Mouse (Mus musculus) natural killer cell, adult 2 months (primary cell): ENCODE data around the gene Olfm4.

Experiments
- DNase-seq, 2 experiments: peaks; one replicate each; pipeline ENCODE4 v3.0.0; 2022; ENCODE audit warnings: low spot score in 2 of 2

Olfm4 gene

DNA sequence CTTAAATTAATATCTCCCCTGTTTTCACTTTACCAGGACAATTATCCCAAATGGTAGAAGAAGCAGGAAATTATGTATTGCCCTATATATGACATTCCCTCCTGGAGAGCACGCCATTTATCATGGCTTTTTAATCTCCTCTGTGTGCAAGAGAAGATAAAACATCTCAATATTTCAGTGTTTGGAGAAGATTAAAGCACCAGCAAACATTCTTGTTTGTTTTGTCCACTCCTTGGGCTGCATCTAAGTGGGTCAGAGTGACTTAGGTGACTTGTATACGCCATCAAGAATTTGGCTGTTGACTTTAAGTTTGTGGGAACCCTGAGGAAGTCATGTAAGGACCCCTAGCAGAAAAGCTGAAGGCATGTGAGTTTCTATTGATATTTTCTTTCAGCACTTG lies at the start of gene Olfm4:
Olfm4 (plus strand) TSS at position 301 of the 400 bp plus-strand sequence.
- no peak for DNase-seq

DNA sequence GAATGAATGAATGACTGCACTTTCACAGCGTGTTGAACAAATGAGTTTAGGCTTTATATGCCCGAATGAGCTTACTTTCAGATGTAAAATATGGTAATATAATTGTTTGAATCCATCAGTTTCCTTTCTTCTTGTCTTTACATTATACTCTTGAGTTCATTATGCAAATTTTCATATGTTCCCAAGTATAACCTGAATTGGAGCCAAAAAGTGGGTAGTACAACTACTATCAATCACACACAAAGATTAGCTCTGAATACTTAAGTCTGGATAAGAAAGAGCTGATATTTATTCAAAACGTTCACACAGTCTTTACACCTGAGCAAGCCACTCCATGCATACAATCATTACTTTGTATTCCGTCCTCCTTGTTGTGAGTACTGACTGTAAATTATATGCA lies 49.5 kb upstream of the Olfm4 start:
- DNase-seq = no peak

DNA sequence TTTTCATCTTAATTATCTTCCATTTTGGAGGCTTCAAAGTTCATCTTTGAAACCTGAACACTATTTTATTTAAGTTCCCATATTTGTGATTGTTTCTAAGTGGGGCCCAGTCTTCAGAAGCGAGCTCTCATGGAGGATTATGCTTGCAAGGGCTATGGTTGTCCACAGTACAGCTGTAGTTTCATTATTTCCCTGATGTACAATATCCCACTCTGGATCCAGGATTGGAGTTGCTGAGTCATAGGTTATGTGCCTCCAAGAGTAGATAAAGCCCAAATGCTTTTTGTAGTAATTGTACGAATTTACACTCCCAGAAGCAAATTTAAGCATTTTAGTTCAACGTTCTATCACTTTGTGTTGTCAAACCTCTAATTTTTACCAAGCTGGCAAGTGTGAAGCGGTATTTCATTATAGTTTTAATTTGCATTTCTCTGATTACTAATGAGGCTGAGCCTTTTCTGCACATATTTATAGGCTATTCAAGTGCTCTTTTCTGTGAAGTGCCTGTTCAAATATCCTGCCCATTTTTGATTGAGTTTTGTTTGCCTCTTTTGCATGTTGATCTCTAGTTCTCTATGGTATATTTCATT lies 46.9 kb upstream of the Olfm4 start:
- DNase-seq = no peak

DNA sequence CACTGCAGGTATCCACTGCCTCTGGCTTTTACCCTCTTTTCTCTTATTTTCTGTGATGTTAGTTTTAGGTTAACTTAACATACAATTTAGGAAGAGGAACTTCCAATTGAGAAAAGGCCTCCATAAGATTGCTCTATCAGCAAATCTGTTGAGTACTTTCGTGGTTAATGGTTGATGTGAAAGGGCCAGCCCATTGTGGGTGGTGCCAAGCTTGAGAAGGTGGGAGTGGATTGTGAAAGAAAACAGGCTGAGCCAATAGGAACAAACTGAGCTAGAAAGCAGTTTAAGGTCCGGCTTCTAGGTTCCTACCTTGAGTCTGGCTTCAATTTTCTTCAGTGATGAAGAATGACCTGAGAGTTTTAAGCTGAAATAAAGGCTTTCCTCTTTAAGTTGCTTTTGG lies 38.0 kb upstream of the Olfm4 start:
- DNase-seq = no peak

DNA sequence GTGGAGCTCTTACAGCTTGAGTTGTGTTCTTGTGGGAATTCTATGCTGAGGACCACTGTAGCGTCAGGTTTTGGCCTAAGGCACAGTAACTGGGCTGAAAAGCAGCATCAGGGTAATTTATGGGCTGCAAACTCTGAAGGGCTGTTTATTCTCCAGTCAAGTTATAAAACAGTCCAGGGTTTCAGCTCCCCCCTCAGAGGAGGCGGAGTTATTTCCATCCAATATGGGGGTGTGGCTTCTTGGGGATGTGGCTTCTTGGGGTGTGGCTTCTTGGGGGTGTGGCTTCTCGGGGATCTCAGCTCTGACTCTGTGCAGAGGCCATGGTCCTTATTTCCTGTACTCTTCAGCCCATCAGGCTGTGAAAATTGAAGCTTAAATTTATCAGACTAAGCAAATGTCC lies 28.2 kb upstream of the Olfm4 start:
- no peak for DNase-seq

DNA sequence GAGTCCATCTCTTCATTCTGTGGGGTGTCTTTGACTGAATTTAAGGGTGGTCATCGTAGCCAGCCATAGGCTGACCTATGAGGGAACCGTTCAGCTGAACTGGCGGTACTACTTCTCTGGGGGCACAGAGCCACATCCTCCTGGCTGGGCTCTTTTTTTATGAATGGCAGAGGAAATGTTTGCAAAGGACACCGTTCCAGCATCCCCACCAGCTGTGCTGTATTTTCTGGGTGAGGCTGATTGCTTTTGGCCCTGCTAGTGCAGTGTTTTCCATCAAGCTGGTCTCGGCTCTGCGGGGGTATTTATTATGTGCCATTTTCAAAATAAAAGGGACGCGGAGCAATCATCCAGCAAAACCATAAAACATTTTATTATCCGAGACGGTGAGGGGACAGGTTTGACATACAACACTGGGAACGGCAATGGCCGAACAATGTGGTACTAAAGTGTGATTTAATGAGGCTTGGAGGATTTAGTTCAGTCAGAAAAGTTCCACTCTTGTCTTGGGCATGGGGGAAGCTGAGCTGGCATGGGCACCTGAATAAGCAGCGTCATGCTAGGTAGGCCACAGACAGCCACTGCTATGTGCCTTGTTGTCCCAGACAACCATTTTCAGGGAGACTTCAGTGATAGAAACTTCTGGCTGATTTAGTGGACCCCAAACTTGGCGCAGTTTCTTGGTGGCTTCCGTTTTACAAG lies 25.9 kb upstream of the Olfm4 start:
- no peak for DNase-seq

DNA sequence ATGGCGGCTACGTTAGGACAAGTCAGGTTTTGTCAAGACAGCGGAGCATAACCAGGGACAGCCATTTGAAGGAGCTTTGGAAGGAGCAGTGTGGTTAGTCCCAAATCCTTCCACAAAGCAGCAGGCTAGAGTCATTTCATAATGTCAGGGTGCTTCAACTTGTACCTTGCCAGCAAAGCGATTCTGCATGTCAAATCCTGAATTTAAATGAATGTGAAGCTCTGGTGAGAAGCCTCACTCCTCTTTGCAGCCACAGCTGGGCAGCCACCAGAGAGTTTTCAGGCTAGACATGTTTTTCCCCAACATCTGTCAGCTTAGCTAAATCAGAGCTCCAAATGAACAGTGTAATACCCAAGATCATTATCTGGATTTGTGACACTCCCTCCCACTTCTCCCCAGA lies 22.7 kb upstream of the Olfm4 start:
- DNase-seq = no peak

DNA sequence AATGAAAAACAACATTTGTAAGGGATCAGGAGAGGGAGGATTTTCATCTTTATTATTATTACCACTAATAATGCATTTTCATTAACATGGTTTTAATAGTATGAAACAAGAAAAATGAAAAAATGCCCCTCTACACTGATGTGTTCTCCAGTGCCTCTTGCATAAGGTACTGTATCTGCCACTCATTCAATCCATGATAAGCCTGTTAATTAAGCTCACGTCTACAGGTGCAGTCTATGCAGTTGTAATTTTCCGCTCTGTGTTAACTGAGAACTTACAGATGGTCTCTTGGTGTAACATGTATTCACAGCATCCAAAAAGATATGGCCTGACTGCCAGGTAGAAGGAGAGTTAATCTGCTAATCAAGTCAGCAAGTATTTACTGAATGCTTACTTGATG lies 22.3 kb upstream of the Olfm4 start:
- DNase-seq = no peak

DNA sequence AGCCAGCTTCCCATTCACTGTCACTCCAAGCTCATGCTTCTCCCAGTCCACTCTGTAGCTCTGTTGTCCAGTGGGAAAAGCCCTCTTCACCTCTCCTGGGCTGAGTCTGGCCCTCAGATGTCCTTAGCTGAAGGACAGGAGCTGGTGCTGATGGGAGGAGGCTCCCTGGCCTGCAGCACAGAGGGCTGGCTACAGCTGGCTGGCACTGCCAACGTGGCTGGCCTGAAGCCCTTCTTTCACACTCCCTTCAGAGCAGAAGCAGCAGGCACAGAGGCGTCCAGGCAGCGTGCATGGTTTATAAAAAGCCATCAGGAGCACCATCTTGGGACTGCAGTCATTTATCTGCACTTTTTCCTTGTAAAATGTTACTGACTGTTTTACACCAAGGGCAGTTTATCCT lies 13.7 kb upstream of the Olfm4 start:
- no peak for DNase-seq

DNA sequence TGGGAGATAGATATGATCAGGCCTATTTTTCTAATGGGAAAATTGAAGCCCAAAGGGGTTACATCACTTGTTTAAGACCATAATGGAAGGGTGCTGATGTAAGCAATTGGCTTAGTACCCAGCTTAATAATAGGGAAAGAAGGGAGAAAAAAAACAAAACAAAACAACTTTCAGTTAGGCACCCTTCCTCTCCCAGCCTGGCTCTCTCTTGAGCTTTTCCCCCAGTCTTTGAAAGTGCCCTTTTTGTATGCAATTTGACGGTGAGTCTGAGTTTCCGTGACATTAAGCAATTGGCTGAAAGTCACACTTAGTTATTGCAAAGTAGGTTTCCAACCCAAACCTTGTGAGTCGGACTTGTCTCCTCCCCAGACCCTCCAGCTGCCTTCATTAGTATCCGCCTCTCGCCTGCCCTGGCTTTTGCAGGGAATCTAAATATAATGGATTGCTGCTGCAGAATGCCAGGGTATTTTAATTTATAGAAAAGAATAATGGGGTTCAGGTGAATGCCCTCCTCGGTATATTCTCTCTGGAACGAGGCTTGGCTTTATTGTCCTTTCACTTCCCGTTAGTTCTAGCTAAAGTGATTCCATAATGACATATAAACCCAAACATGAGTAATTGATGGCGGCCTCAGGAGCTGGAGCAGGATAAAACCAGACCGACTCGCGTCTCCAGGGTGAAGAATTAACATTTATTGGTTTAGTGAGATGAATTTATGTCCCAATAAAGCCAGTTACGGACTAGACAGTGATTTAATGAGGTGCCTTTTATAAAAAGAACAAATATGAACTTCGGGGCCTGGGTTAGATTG lies 12.7 kb upstream of the Olfm4 start:
- no peak for DNase-seq

DNA sequence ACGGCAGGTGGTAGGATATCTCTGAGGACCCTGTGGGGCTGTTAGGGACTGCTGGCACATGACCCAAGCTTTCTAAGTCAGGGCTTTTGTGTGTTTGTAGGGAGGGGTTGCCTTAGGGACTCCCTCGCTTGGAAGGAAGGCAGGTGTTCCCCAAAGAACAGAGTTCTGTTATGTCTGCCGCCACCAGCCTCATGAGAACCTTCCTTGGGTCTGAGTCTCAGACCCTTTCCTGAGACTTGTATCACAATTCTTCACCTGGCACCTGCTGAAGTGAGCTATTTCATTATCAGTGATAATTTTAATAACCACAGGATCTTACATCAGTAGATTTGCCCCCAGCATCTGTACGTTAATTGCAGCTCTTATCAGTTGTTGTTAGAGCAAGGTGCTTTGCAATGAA lies 2.4 kb upstream of the Olfm4 start:
- no peak for DNase-seq

DNA sequence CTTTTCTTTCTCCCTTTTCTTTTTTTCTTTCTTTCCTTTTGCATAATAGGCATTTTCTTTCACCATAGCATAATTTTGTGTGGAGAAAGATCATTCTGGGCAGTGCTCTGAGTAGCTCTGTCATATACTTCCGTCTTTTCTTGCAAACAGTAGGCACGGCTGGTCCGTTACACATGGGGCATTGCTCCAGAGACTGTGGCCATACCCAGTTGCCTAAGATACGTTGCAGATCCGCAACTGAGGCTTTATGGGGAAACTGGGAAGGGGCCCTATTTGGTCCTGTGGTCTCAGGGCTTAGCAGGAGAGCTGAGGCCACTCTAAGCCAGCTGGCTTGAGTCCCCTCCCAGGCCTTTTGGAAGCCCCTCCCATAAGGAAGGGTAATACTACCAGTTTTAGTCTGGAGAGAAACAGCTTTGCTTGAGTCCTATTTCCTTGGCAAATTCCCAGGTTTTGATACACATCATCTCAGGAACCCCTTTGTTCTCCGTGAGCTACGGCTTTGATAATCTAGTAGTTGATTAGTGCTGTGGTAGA lies 1.3 kb downstream of the Olfm4 start:
- DNase-seq = no peak

DNA sequence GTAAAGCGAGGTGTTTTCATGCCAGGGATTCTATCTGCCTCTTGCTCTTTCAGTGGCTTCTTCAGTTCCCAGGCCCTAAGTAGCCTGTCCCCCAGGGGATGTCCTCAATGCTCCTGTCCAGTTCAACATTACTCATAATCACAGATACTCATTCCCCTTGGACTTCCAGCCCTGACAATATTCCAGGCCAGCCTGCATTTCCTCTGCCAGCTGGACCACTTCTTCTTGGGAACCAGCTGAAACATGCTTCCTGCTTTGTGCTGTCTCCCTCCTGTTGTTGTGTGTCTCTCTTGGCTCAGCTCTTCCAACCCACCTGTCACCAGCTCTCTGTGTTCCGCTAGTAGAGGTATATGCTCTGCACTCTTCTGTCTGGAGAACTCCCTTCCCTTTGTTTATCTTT lies 1.8 kb downstream of the Olfm4 start:
- DNase-seq = no peak

DNA sequence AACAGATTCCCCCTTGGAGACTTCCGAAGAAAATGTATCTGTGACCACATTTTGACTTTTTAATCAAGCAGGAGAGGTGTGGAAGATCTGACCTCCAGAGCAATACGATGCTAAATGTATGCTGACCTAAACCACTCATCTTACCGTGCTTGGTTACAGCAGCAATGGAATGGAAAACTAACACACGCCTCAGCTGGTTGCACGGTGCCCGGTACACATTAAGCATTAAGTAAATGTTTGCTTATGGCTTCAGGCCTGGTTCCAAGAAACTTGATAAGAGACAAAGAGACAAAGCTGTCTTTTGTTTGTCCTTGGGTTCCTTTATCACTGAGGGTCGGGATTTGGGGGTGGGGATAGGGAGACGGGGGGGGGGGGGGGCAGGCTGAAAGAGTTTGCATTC lies 3.0 kb downstream of the Olfm4 start:
- no peak for DNase-seq

DNA sequence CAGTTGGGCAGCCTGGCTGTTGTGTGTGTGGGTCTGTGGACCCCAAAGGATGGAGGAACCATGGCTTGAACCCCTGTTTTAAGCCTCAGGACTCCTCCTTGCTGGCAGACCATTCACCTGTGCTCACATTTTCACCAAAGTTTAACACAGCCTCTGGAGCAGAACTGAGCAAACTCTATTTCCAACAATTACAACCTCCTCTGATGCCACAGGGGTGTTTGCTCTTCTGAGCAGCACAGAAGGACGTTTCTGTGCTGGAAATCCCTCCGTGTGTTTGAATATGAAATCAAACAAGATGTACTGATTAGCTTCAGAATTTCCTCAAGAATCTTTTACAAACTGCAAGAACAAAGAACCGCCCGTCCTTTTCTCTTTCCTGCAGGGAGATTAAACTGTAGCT lies 5.9 kb downstream of the Olfm4 start:
- no peak for DNase-seq

DNA sequence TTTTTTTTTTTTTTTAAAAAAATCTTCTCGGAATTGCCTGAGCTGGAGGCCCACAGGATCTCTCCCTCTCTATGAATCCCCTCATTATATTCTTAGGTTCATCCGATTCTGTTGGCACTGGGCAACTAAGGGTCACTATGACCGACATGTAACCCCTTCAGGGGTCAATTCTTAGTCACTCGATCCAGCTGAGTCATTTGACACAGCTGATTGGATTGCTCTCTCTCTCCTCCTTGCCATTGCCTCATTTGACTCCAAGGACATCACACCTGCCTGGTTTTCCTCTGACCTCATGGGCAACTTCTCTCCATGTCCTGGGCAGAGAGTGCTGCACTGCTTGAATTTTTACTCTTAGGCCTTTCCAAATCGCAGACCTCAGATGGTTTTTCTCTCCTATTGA lies 6.7 kb downstream of the Olfm4 start:
- no peak for DNase-seq

DNA sequence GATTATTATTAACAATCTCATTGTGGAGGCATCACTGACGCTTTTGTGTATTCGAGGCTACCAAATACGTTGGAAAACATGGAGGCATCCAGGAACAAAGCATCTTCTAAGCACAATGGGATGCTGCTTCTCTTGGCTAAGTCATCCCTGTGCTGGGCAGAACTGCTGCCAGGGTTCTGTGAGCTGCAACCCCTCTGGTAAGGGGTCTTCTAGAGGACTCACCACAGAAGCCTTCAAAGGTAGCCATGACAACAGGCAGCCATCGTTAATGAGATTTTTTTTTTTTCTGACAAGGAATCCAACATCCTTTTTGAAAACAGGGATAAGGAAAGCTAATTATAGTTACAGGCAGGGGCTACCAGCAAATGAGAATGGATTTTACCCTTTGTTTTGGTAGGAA lies 13.7 kb downstream of the Olfm4 start:
- DNase-seq = no peak

DNA sequence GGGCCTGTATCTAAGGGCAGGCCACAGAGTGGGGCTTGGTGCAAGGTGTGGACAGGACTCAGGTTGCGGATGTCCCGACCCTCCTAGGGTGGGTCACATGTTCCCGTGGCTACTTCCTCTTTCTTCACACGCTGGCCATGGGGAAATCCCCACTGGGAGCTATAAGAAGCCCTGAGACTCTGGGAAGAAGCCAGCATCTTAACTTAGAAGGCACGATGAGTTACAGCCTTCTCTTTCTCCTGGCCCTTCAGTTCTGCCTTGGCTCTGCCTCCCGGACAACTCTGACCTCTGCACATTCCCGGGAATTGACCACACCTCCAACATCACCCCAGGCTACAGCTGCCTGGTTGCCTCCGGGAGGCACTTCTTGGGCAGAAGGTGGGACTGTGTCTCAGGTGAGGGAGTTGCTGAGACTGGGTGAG lies 16.2 kb downstream of the Olfm4 start:
- no peak for DNase-seq

DNA sequence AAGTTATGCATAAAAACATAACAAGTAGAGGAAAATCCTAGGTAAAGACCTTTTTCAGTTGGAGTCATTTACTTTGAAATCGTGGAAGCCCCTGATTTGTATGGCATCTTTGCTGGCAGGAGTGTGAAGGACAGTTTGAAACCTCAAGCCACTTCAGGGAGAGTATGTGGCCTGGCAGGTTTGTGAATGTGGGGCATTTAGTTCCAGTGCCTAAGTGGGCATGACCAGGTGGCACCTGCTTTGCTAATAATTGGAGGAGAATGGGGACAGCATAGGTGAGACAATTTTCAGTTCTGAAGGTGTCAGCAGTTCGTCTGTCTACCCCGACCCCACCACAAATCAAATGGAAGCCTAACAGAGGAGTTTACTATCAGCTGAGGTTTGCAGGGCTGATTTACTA lies 23.8 kb downstream of the Olfm4 start:
- DNase-seq = no peak

DNA sequence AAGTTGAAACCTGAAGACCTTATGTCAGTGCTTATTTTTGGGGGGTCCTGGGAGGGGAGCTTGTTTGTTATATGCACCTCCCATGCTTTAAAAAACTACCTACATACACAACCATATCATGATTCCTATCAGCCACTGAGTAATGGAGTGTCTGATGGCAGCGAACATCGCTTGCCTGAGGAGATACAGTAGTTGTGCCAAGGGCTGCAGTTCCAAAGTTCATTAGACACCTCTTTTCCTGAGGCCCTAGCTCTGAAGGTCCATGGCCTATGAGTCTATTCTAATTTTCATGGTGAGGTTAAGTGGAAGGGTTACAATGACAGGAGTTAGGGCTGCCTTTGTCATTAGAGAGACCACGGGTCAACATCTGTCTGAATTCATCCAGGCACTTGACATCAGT lies 26.5 kb downstream of the Olfm4 start:
- DNase-seq = no peak

DNA sequence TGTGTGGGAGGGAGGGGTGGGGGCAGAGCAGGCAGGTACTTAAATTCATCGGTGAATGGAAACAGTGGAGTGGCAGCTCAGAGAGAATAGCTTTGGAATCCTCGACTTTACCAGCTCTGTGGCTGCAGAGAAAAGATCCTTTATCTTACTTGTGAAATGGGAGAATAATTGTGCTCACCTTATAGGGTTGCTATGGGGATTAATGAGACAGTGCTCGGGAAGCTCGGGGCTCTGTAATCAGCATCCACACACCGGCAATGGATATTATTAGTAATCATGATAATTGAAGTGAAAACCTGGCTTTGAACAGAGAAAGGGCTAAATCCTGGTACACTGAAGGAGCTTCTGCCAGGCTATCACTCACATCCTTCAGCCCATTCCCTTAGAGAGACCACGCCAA lies 31.1 kb downstream of the Olfm4 start:
- DNase-seq = no peak

DNA sequence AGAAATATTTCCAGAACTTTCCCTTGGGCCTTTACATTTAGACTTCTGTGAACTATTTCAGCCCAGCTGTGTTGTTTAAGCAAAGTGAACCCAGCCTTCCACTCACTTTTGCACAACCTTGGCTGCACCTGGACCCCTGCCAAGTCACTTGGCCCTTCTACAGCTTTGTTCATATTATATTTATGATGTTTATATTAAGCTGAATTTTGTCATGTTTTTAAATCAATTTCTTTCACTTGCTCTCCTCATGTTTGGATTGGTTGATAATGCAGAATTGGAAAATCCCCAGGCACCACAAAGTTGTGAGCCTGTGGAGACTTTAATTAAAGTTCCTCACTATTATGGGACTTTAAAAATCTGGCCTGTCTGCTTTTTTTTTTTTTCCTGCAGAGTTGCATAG lies 32.2 kb downstream of the Olfm4 start:
- DNase-seq = no peak

DNA sequence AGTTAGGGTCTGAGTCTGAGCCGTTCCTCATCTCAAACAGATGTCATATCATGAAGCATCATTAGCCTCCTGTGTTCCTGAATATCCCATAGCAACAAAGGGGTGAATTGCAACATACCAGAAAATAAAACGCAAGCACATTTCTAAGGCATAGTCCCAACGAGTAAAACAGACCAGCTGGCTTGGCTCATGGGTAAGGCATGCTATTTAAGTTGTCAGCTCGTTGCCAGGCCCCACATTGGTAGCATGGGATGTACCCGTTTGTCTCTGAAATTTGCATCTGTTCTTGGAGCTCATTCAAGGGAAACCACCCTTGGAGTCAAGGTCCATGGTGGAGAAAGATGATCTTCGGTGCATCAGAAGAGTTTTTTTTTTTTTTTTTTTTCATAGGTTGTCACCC lies 42.2 kb downstream of the Olfm4 start:
- DNase-seq = no peak
